Mouse (Mus musculus): ENCODE measurements around the gene Ms4a12. TPM values are rescaled to one million over a fixed set of nuclear protein-coding genes. Genes with fewer than 3 reads are reported as not detected.

The Ms4a12 gene
- polyA plus RNA-seq, 1 experiment, result not detected

DNA sequence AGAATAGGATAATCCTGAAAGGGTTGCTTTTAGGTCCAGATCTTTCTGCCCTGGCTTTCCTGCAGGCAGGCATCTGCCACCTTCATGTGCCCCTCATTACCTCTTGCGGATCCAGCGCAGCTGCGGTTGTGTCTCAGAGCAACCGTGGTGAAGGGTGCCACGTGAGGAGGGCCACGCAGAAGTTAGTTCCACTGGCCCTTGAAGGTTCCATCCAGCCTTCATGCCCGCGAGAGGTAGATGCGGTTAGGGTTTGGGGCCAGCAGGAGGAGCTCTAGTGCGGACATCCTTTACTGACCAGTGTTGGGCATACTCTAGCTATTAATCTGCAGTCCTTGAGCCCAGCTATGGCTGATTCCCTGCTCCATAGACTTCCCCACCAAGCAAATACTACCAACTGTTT lies 67.1 kb downstream of the Ms4a12 start, which contains the start of gene 1700025F22Rik:
1700025F22Rik (minus strand) TSS at position 149 of the 400 bp plus-strand sequence.
- no peak within 1 kb of the TSS for H3K4me3 ChIP-seq (ENCODE audit: insufficient read depth, low read depth, low read length)
- WGBS, result 38% methylated on average over 10 of the region's 10 CpGs
- H3K27ac ChIP-seq (ENCODE audit: insufficient read depth, low read depth, low read length), result no peak within 1 kb of the TSS
- H3K4me1 ChIP-seq (ENCODE audit: control insufficient read depth, insufficient read depth, low read length), result no peaks in the 10 kb centered on the region
- TF ChIP-seq CTCF (IDR thresholded peaks at IDR 0.05; ENCODE audit: insufficient read depth, low read depth, low read length) (no peak), POLR2A (IDR thresholded peaks at IDR 0.05; ENCODE audit: insufficient read depth, low read depth, low read length) (no peak)

Other genes with a start within 250 kb of the Ms4a12 start
- gene Ms4a15, start 239.2 kb downstream of the Ms4a12 start, polyA plus RNA-seq (2012; ENCODE audit: insufficient read depth, insufficient read length, low replicate concordance, missing spikeins), result not detected in 2 replicates
- not detected in 2 replicates for gene Ms4a18, start 214.4 kb downstream of the Ms4a12 start, polyA plus RNA-seq (2012; ENCODE audit: insufficient read depth, insufficient read length, low replicate concordance, missing spikeins)
- not detected in 2 replicates for gene Ms4a8a, start 151.3 kb downstream of the Ms4a12 start, polyA plus RNA-seq (2012; ENCODE audit: insufficient read depth, insufficient read length, low replicate concordance, missing spikeins)
- not detected in 2 replicates for gene 1700017D01Rik, start 101.6 kb downstream of the Ms4a12 start, polyA plus RNA-seq (2012; ENCODE audit: insufficient read depth, insufficient read length, low replicate concordance, missing spikeins)
- gene 1700025F22Rik, start 67.1 kb downstream of the Ms4a12 start, polyA plus RNA-seq (2012; ENCODE audit: insufficient read depth, insufficient read length, low replicate concordance, missing spikeins), result not detected in 2 replicates
- gene Ms4a13, start 35.7 kb downstream of the Ms4a12 start, polyA plus RNA-seq (2012; ENCODE audit: insufficient read depth, insufficient read length, low replicate concordance, missing spikeins), result not detected in 2 replicates
- gene Ms4a1, start 33.8 kb upstream of the Ms4a12 start, polyA plus RNA-seq (2012; ENCODE audit: insufficient read depth, insufficient read length, low replicate concordance, missing spikeins), result not detected in 2 replicates
- gene Ms4a5, start 51.4 kb upstream of the Ms4a12 start, polyA plus RNA-seq (2012; ENCODE audit: insufficient read depth, insufficient read length, low replicate concordance, missing spikeins), result not detected in 2 replicates
- gene Ms4a14, start 82.0 kb upstream of the Ms4a12 start, polyA plus RNA-seq (2012; ENCODE audit: insufficient read depth, insufficient read length, low replicate concordance, missing spikeins), result not detected in 2 replicates
- gene Ms4a7, start 103.7 kb upstream of the Ms4a12 start, polyA plus RNA-seq (2012; ENCODE audit: insufficient read depth, insufficient read length, low replicate concordance, missing spikeins), result not detected in 2 replicates
- not detected in 2 replicates for gene Ms4a4a, start 143.1 kb upstream of the Ms4a12 start, polyA plus RNA-seq (2012; ENCODE audit: insufficient read depth, insufficient read length, low replicate concordance, missing spikeins)
- gene Ms4a4c, start 172.3 kb upstream of the Ms4a12 start, polyA plus RNA-seq (2012; ENCODE audit: insufficient read depth, insufficient read length, low replicate concordance, missing spikeins), result not detected in 2 replicates
- not detected in 2 replicates for gene Ms4a4b, start 211.1 kb upstream of the Ms4a12 start, polyA plus RNA-seq (2012; ENCODE audit: insufficient read depth, insufficient read length, low replicate concordance, missing spikeins)
- gene Ms4a6c, start 236.9 kb upstream of the Ms4a12 start, polyA plus RNA-seq (2012; ENCODE audit: insufficient read depth, insufficient read length, low replicate concordance, missing spikeins), result not detected in 2 replicates

Data from olfactory bulb, adult 2 months (tissue).